Mouse (Mus musculus) lung, postnatal 0 days (tissue): ENCODE data around the gene Ino80b.

Experiments
- CTCF ChIP-seq: IDR thresholded peaks from 2 replicates; pipeline ENCODE4 v1.5.1; 2016; ENCODE audit warnings: antibody characterized with exemption, mild to moderate bottlenecking
- EP300 ChIP-seq: IDR thresholded peaks from 2 replicates; pipeline ENCODE4 v1.6.1; 2016; ENCODE audit warnings: antibody characterized with exemption, mild to moderate bottlenecking, control low read depth

DNA sequence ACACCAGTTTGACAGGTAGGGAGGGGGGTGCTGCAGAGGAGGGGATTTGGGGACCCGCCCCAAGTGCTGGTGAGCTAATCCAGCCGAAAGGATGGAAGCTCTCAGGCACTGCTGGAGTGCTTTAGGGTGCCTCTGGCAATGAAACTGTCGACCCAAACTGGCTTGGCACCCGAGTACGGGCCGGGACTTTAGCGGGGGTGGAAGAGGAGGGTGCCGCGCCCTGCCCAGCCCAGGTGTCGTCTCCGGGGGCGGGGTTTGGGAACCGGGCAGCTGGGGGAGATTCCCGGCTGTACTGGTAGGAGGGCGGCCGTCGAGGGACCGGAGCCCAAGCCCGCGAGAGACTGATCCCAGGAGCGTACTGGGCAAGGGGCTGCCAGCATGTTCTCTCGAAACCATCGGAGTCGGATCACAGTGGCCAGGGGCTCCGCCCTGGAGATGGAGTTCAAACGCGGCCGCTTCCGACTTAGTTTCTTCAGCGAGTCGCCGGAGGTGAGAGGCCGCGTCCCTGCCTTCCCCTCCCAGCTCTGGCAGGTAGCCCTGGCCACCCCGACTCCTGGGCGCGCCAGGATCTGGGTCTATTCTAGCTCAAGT, 10.4 kb upstream of the Ino80b start:
- TF ChIP-seq CTCF (no peak), EP300 (no peak)
